Mouse (Mus musculus): ENCODE data around the gene Kcnq2. TPM values are rescaled to one million over a fixed set of nuclear protein-coding genes. Genes with fewer than 3 reads are reported as not detected.
A peak's percentile ranks its signal among the peaks of the same experiment; 100 is the strongest.

Gene Kcnq2
- total and polyA plus RNA-seq, 2 experiments from 2014 or later = 40.6 to 134 TPM

DNA sequence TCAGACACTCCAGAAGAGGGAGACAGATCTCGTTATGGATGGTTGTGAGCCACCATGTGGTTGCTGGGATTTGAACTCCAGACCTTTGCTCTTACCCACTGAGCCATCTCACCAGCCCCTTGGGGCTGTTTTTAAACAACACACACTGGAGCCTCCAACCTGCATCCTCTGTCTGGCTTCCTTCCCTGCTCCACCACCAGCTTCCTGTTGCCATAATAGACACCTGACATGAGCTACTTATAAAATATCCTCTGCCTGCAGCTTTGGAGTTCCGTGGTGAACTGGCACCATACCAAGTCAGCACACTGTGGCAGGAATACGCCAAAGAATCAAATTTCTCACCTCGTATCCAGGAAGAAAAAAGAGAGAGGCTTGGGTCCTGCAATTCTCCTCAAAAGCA is 25.7 kb upstream of the Kcnq2 start:
- Histone ChIP-seq H3K9ac (replicated peaks; ENCODE audit: low read length, poor library complexity, severe bottlenecking) (no peak overlapping the region), H3K4me3 (ENCODE audit: low read depth, low read length) (no peak overlapping the region), H3K4me2 (ENCODE audit: low read depth, low read length, poor library complexity, severe bottlenecking) (no peak overlapping the region), H3K9me3 (ENCODE audit: low read length) (no peaks in the 10 kb centered on the region), H3K27me3 (ENCODE audit: insufficient read depth, low read length) (no peaks in the 10 kb centered on the region), H3K27ac (ENCODE audit: low read depth, low read length) (no peak overlapping the region), H3K4me1 (ENCODE audit: insufficient read depth, low read length) (peaks cover 25% of the 10 kb centered on the region), H3K36me3 (ENCODE audit: insufficient read depth, low read length) (no peaks in the 10 kb centered on the region)
- 67% methylated on average over 4 of the region's 4 CpGs for WGBS
- DNase-seq (ENCODE audit: low spot score) (no peak), ATAC-seq (ENCODE audit: low FRiP score) (no peak)
- 0 out of 2 replicates have a peak, but pooled peaks have one; percentile 7 for TF ChIP-seq CTCF (IDR thresholded peaks at IDR 0.05)

DNA sequence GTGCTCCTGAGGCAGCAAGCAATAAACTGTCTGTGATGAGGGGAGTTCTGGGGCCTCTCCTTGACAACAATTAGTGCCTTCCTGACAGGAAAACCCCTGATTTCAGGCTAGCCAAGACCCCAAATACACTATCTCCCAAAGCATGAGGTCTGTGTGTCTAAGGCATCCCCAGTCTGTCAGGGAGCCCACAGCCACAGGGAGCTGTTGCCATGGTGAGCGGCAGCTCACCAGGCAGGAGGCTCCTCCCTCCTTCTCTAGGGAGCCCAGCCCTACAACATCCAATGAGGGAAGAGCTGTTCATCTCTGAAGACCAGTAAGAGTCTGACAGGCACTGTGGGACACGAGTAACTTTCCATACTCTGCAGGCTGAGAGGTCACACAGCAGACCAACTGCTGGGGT is 24.7 kb upstream of the Kcnq2 start:
- Histone ChIP-seq H3K27ac (ENCODE audit: low read depth, low read length) (peak overlapping the region; percentile 93), H3K4me1 (ENCODE audit: insufficient read depth, low read length) (peaks cover 35% of the 10 kb centered on the region), H3K9me3 (ENCODE audit: low read length) (no peaks in the 10 kb centered on the region), H3K4me2 (ENCODE audit: low read depth, low read length, poor library complexity, severe bottlenecking) (peak overlapping the region; percentile 30), H3K9ac (replicated peaks; ENCODE audit: low read length, poor library complexity, severe bottlenecking) (no peak overlapping the region), H3K36me3 (ENCODE audit: insufficient read depth, low read length) (no peaks in the 10 kb centered on the region), H3K27me3 (ENCODE audit: insufficient read depth, low read length) (no peaks in the 10 kb centered on the region), H3K4me3 (ENCODE audit: low read depth, low read length) (no peak overlapping the region)
- TF ChIP-seq CTCF (IDR thresholded peaks at IDR 0.05) = no peak
- peak; percentile 86 for ATAC-seq (ENCODE audit: low FRiP score)
- peak; percentile 82 for DNase-seq (ENCODE audit: low spot score)
- WGBS = 3% methylated on average over 2 of the region's 2 CpGs

GRCm38 (mm10) chr2:181159091-181159514 is 24.0 kb upstream of the Kcnq2 start:
- H3K4me2 ChIP-seq (ENCODE audit: low read depth, low read length, poor library complexity, severe bottlenecking) = peak overlapping the region; percentile 30; the same call in 1 of the 2 replicates
- H3K27me3 ChIP-seq (ENCODE audit: insufficient read depth, low read length) = no peaks in the 10 kb centered on the region
- 46% methylated on average over 7 of the region's 7 CpGs for WGBS
- H3K9ac ChIP-seq (replicated peaks; ENCODE audit: low read length, poor library complexity, severe bottlenecking) = no peak overlapping the region
- peak; percentile 58 for DNase-seq (ENCODE audit: low spot score)
- no peak for TF ChIP-seq CTCF (IDR thresholded peaks at IDR 0.05)
- H3K36me3 ChIP-seq (ENCODE audit: insufficient read depth, low read length) = no peaks in the 10 kb centered on the region
- H3K4me1 ChIP-seq (ENCODE audit: insufficient read depth, low read length) = peaks cover 39% of the 10 kb centered on the region
- no peak overlapping the region for H3K4me3 ChIP-seq (ENCODE audit: low read depth, low read length)
- no peaks in the 10 kb centered on the region for H3K9me3 ChIP-seq (ENCODE audit: low read length)
- ATAC-seq (ENCODE audit: low FRiP score) = peak; percentile 47
- peak overlapping the region; percentile 93 for H3K27ac ChIP-seq (ENCODE audit: low read depth, low read length)

DNA sequence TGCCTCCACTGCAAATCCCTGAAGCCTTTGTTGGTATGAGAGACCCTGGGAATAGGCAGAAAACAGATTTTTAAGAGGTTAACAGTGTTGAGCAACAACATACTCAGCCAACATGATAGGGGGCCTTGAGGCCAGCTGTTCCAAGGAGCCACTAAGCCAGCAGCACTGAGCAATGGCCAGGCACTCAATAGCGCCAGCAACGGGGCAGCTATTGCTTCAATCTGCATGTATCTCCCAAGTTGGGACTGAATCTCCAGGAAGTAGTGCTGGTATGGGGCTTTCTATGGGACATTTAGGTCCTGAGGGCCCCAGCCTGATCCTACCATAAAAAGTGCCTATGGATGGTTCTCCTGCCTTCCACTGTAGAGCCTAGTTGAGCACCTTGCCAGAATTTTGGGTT is 23.4 kb upstream of the Kcnq2 start:
- DNase-seq (ENCODE audit: low spot score) (no peak), ATAC-seq (ENCODE audit: low FRiP score) (no peak)
- no peaks in the 10 kb centered on the region for H3K27me3 ChIP-seq (ENCODE audit: insufficient read depth, low read length)
- H3K4me1 ChIP-seq (ENCODE audit: insufficient read depth, low read length) = peaks cover 39% of the 10 kb centered on the region
- H3K27ac ChIP-seq (ENCODE audit: low read depth, low read length) = peak overlapping the region; percentile 93; the same call in 1 of the 2 replicates
- H3K9me3 ChIP-seq (ENCODE audit: low read length) = no peaks in the 10 kb centered on the region
- 83% methylated on average over 2 of the region's 2 CpGs for WGBS
- no peak overlapping the region for H3K9ac ChIP-seq (replicated peaks; ENCODE audit: low read length, poor library complexity, severe bottlenecking)
- H3K36me3 ChIP-seq (ENCODE audit: insufficient read depth, low read length) = no peaks in the 10 kb centered on the region
- H3K4me3 ChIP-seq (ENCODE audit: low read depth, low read length) = no peak overlapping the region
- no peak for TF ChIP-seq CTCF (IDR thresholded peaks at IDR 0.05)
- no peak overlapping the region for H3K4me2 ChIP-seq (ENCODE audit: low read depth, low read length, poor library complexity, severe bottlenecking)

DNA sequence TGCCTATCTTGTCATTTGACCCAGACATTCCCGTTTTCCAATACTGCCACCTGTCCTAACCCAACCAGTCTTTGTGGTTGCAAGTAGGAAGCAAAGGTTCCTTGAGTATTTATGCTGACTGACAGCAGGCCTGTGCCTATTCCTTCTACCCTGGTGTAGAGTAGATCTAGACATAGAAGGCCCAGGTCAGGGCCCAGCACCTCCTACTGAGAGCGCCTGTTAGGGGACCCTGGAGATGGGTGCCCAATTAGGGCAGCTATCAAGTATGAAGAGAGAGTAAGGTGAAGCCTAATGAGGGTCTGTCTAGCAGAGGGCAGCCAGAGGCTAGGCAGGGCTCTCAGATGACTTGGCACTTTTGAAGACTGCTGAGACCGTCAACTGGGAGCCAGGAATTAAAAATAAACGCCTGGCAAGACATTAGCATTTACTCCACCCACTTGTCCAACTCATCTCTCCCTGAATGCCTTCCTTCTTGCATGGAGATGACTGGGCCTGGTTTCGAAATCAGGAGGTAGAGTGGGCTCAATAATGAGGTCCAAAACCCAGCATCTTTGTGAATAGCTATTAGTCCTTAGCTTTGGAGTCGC is 22.7 kb upstream of the Kcnq2 start:
- TF ChIP-seq CTCF (IDR thresholded peaks at IDR 0.05) = no peak
- ATAC-seq (ENCODE audit: low FRiP score) = no peak
- H3K36me3 ChIP-seq (ENCODE audit: insufficient read depth, low read length) = peaks cover 6% of the 10 kb centered on the region
- no peak overlapping the region for H3K9ac ChIP-seq (replicated peaks; ENCODE audit: low read length, poor library complexity, severe bottlenecking)
- H3K27ac ChIP-seq (ENCODE audit: low read depth, low read length) = peak overlapping the region; percentile 85
- H3K4me3 ChIP-seq (ENCODE audit: low read depth, low read length) = no peak overlapping the region
- peak overlapping the region; percentile 92 for H3K4me2 ChIP-seq (ENCODE audit: low read depth, low read length, poor library complexity, severe bottlenecking)
- no peak for DNase-seq (ENCODE audit: low spot score)
- no peaks in the 10 kb centered on the region for H3K9me3 ChIP-seq (ENCODE audit: low read length)
- H3K4me1 ChIP-seq (ENCODE audit: insufficient read depth, low read length) = peaks cover 39% of the 10 kb centered on the region
- WGBS = 75% methylated on average over 6 of the region's 6 CpGs
- no peaks in the 10 kb centered on the region for H3K27me3 ChIP-seq (ENCODE audit: insufficient read depth, low read length)

DNA sequence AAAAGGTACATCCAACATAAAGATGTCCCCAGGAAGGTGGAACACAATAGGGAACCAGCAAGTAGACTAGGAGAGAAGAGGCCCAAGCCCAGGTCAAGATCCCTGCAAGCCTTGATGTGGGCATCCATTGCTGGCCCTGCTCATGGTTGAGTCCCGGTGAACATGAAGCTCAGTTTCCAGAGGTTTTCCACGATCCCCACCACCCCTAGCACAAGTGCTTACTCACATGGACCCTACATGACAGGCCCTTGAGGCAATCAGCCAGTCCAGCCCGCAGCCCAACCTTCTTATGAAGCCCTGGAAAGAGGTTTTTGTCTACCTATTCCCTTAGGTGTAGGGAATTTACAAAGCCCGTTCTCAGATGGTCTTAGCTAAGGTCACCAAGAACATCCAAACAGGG is 22.1 kb upstream of the Kcnq2 start:
- Histone ChIP-seq H3K4me1 (ENCODE audit: insufficient read depth, low read length) (peaks cover 39% of the 10 kb centered on the region), H3K27ac (ENCODE audit: low read depth, low read length) (peak overlapping the region; percentile 85), H3K27me3 (ENCODE audit: insufficient read depth, low read length) (no peaks in the 10 kb centered on the region), H3K4me3 (ENCODE audit: low read depth, low read length) (peak overlapping the region; percentile 54), H3K4me2 (ENCODE audit: low read depth, low read length, poor library complexity, severe bottlenecking) (peak overlapping the region; percentile 92), H3K9ac (replicated peaks; ENCODE audit: low read length, poor library complexity, severe bottlenecking) (peak overlapping the region; percentile 84), H3K9me3 (ENCODE audit: low read length) (no peaks in the 10 kb centered on the region), H3K36me3 (ENCODE audit: insufficient read depth, low read length) (peaks cover 10% of the 10 kb centered on the region)
- ATAC-seq (ENCODE audit: low FRiP score) (0 out of 2 replicates have a peak, but pooled peaks have one; percentile 2), DNase-seq (ENCODE audit: low spot score) (no peak)
- TF ChIP-seq CTCF (IDR thresholded peaks at IDR 0.05) = no peak
- WGBS = 79% methylated on average over 4 of the region's 4 CpGs

Data from midbrain, postnatal 0 days (tissue).